Mouse (Mus musculus) adrenal gland, adult 18-20 months (tissue): ENCODE measurements around the gene Tspan14. TPM values are rescaled to one million over a fixed set of nuclear protein-coding genes. Genes with fewer than 3 reads are reported as not detected.

Experiments used
- DNase-seq, 2 experiments: peaks; one replicate each; pipeline ENCODE4 v3.0.0; 2021 to 2022; ENCODE audit warnings: low spot score in 2 of 2
- total RNA-seq, 2 experiments: library from RNA; stranded (reverse); gene quantifications; 1 replicate in 1 of 2; 2 replicates in 1 of 2; pipeline ENCODE4 v1.2.3; 2021

The Tspan14 gene
- total RNA-seq, 2 experiments from 2014 or later = 33.7 to 35.0 TPM

- DNase-seq = peak; percentile 30 to 35
These were observed 12.4 kb upstream of the Tspan14 start for GRCm38 (mm10) chr14:40979002-40979401.

GRCm38 (mm10) chr14:40975127-40975721 lies 8.6 kb upstream of the Tspan14 start:
- peak; percentile 43 to 59 for DNase-seq

GRCm38 (mm10) chr14:40968051-40968450 lies 1.4 kb upstream of the Tspan14 start:
- no peak for DNase-seq

DNA sequence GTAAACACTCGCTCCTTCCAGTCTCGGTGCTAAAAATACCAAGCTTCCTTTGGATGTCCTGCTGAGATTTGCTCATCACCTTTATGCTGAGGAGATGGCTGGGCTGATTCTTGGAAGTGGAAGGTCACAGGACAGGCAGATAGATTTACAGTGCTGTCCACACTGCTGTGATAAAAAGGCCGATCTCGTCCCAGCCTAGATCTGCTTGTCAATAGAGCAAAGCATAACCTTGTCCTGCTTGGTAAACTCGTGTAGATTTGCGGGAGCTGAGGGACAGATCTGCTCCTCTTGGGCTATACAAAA lies 942 bp upstream of the Tspan14 start:
- no peak for DNase-seq

GRCm38 (mm10) chr14:40966862-40967597 lies 423 bp upstream of the Tspan14 start:
- peak; percentile 97 to 98 for DNase-seq

DNA sequence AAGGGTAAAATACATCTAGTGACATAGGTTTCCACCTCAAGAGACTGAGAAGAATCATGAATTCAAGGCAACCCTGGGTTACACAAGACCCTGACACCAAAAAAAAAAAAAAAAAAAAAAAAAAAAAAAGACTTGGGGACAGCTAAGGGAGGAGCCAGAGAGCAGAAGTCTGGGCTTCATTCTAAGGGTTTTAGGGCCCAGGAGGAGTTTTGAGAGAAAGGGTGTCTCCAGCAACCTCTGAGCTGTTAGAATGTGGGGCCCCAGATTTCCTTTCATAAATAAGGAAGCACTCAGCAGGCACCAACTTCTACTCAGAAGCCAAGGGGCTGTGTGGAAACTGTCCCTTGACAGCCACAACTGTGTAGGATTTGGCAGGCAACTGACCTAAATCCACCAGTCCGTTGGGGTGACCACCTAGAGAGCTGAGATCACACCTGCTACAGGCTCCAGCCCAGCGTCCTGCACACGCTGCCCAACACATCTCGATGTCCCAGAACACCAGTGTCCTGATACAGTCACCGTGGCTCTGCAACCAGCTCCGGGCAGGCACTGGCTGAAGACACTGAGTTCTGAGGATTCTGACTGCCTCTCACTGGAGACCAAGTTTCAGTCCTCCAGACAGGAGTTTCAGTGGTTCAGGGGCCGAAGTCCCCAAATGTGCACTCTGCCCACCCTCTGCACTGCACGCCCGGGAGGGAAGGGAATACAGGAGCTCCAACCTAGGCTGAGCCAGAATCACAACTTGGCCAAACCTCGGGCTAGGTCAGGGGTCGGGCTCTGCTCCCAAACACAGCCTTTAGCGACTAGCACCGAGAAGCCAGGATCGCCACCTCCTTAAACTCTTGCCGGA lies 875 bp downstream of the Tspan14 start:
- peak in 1 of 2 experiments; percentile 40 for DNase-seq

GRCm38 (mm10) chr14:40964881-40965280 lies 1.7 kb downstream of the Tspan14 start:
- no peak for DNase-seq

DNA sequence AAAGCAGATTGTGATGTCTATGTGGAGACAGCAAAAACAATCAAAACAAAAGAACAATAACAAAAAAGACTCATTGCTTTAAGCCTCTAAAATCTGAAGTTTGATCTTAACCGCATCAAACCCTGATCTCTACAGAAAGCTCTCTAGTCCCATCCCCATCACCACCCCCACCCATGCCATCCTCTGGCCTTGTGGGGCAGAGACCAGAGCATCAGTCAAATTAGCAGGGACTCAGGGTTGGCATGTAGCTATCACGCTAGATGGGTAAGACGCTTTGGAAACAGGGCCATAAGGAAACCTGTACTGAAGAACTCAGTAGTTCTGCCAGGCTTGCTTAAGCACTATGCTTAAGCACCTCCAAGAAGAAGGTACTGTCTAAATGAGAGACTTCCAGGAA lies 2.4 kb downstream of the Tspan14 start:
- DNase-seq = no peak

GRCm38 (mm10) chr14:40963501-40964213 lies 3.0 kb downstream of the Tspan14 start:
- DNase-seq = no peak

DNA sequence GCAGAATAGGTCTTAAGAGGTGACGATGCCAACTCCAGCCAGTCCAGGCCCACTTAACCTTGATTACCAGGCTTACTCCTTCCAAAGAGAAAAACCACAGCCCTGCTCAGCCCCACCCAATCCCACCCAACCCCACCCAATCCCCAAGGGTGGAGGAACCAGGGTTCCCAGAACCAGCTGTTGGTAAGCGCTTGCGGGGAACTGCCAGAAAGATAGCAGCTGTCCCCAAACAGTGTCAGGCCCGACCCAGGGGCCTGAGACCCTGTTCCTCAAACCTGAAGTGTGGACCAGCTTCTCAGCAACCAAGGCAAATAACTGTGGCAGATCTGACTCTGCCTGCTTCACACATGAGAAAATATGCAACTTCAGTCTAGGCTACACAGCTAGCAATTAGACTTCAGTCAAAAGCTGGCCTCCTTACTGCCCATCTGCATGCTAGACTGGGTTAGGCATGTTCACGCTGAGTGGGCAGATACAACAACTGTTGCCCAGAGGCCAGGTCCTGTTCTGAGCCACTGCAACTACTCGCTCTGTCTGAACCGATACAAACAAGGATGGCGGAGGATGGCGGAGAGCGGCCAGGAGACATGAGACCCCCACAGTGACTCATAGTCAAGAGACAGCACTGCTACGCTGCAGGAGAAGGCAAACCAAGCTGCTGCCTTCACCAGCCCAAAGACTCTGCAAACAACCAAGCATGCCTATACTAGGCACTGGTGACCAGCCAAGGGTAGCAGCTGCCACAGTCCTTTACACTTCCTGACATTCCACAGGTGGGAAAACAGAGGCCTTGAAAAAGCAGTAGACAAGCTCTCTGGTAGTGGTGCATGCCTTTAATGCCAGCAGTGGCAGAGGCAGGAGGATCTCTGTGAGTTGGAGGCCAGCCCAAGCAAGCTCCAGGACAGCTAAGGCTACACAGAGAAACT lies 4.0 kb downstream of the Tspan14 start:
- no peak for DNase-seq

DNA sequence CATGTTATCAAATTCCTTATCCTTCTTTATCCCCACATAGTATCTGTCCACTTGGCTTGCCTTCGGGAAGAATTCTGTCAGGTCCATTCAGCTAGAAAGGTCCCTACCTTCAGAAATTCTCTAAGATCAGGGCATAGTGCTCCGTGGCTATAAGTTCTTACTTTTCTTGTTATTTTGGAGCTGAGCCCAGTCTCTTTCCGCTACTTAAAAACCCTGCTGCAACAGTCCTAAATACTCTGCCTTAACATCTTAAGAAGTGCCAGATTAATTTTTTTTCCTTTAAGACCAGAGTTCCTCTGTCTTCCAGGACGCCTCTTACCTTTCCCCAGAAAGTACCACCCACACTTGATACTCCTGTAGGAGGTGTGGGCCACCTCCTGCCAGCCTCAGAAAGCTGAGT lies 6.4 kb downstream of the Tspan14 start:
- no peak for DNase-seq

DNA sequence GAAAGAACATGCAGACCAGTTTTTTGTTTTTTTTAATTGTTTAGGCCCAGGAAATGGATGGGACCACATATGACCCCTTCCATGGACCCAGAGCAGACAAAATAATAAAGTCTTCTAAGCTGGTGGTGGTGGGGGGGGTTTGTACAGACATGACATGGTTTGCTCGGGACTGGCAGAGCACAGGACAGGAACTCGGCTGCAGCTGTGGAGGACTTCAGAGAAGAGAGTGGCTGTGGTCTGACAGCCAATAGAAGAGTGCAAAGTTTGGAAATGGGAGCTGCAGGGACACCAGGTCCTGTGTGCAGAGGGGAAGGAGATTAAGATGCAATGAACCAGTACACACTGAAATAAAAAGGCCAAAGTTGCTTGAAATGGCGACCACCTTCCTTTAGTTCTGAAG lies 7.0 kb downstream of the Tspan14 start:
- DNase-seq = no peak

- DNase-seq = no peak
These were observed 7.6 kb downstream of the Tspan14 start for GRCm38 (mm10) chr14:40958986-40959381.

- DNase-seq = no peak
These were observed 8.3 kb downstream of the Tspan14 start for GRCm38 (mm10) chr14:40958083-40958985.

DNA sequence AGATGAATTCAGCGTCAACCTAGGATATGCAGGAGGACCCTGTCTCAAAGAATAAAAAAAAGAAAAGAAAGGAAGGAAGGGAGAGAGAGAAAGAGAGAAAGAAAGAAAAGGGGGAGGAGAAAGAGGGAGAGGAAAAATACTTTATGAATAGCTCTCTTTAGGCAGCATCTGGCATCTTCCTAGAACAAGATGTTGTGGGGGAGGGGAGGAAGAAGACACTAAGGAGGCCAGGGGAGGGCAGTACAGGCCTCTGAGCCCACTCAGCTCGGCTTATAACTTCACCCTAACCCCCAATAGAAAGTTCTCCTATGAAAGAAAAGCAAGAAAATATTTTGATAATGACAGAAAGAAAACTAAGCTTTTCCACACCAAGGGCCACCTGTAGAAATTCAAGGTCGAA lies 9.0 kb downstream of the Tspan14 start:
- no peak for DNase-seq

- DNase-seq = no peak
These were observed 10.1 kb downstream of the Tspan14 start for GRCm38 (mm10) chr14:40956252-40957146.

- DNase-seq = peak in 1 of 2 experiments; percentile 21
These were observed 10.9 kb downstream of the Tspan14 start for GRCm38 (mm10) chr14:40955596-40956251.

DNA sequence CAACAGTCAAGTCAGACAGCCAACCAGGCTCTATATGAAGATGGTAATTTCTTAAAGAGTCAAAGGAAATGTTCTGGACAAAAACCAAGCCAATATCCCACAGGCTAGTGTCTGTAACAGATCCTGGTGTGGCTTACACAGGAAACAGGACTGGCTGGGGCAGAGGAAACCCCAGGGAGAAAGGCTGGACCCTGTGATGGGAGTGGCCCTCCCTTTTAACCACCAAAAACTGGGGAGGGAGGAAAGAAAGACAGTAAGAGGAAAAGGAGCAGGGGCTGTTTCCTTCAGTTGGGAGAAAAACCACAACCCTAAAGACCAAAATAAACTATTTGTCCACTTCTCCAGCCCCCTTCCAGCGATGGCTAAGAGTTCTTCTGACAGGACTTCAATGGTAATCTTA lies 11.5 kb downstream of the Tspan14 start:
- peak in 1 of 2 experiments; percentile 15 for DNase-seq
